Mouse (Mus musculus): ENCODE measurements at regions not wholly inside any gene's neighbourhood (a gene's known extent, or its start where the extent isn't known, plus 50 kb on each side); places are given as distances from the start of the nearest gene placed in this dataset.

DNA sequence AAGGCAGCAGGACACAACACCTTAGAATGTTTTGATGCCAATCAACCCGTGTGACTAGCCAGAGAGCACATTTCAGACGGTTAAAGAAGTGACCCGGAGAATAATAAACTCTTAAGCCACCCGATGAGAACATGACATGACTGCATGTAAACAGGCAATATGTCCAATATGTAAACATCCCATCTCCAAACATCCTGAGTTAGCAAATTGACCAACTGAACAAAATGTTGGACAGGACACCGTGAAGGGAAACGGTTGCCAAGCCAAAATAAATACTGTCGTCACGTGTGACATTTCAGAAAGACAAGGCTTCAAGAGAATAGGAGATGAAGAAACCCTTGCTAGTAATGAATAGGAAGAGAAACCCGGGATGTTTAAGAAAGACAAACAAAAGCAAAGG lies 294.4 kb downstream of the Klf5 start:
- TF ChIP-seq CTCF (IDR thresholded peaks at IDR 0.05 in 2 of 3, conservative IDR thresholded peaks at IDR 0.05 in 1 of 3; ENCODE audit: control insufficient read depth in 1 of 3, insufficient read depth in 1 of 3, low read depth in 2 of 3, low read length in 3 of 3, poor library complexity in 1 of 3, severe bottlenecking in 1 of 3) (no peak), CHD2 (IDR thresholded peaks at IDR 0.05; ENCODE audit: low read length) (no peak), BHLHE40 (IDR thresholded peaks at IDR 0.05; ENCODE audit: borderline replicate concordance, low read depth, low read length) (no peak), NELFE (IDR thresholded peaks at IDR 0.05; ENCODE audit: low read depth, low read length) (no peak)
